Mouse (Mus musculus): Measurements from ENCODE around the gene Smarcd1. TPM values are rescaled to one million over a fixed set of nuclear protein-coding genes. Genes with fewer than 3 reads are reported as not detected.

Smarcd1 gene
- polyA plus RNA-seq, 1 experiment, result 24.7 TPM

GRCm38 (mm10) chr15:99712666-99713559, 11.0 kb downstream of the Smarcd1 start:
- peaks cover 30% of the 10 kb centered on the region for H3K36me3 ChIP-seq (ENCODE audit: control insufficient read depth, insufficient read depth, low read length)
- H3K27me3 ChIP-seq (ENCODE audit: control insufficient read depth, insufficient read depth, low read length), result no peaks in the 10 kb centered on the region
- DNase-seq (ENCODE audit: low read depth in 1 of 2, low spot score in 2 of 2), result no peak
- no peak overlapping the region for H3K4me3 ChIP-seq (ENCODE audit: extremely low read depth, insufficient read depth, insufficient read length)
- TF ChIP-seq POLR2A (IDR thresholded peaks at IDR 0.05; ENCODE audit: low read depth, low read length) (no peak), CTCF (IDR thresholded peaks at IDR 0.05; ENCODE audit: extremely low read depth, insufficient read depth, insufficient read length, insufficient replicate concordance) (no peak)
- WGBS, result 91% methylated on average over 13 of the region's 13 CpGs
- H3K4me1 ChIP-seq (ENCODE audit: control insufficient read depth, insufficient read depth, insufficient read length), result no peaks in the 10 kb centered on the region
- no peak overlapping the region for H3K27ac ChIP-seq (ENCODE audit: insufficient read depth, low read length)

GRCm38 (mm10) chr15:99713569-99713968, 11.6 kb downstream of the Smarcd1 start:
- DNase-seq (ENCODE audit: low read depth in 1 of 2, low spot score in 2 of 2), result no peak
- H3K4me3 ChIP-seq (ENCODE audit: extremely low read depth, insufficient read depth, insufficient read length), result no peak overlapping the region
- H3K36me3 ChIP-seq (ENCODE audit: control insufficient read depth, insufficient read depth, low read length), result peaks cover 27% of the 10 kb centered on the region
- no peak for TF ChIP-seq POLR2A (IDR thresholded peaks at IDR 0.05; ENCODE audit: low read depth, low read length)
- no peak for TF ChIP-seq CTCF (IDR thresholded peaks at IDR 0.05; ENCODE audit: extremely low read depth, insufficient read depth, insufficient read length, insufficient replicate concordance)
- H3K4me1 ChIP-seq (ENCODE audit: control insufficient read depth, insufficient read depth, insufficient read length), result no peaks in the 10 kb centered on the region
- no peak overlapping the region for H3K27ac ChIP-seq (ENCODE audit: insufficient read depth, low read length)
- 95% methylated on average over 3 of the region's 3 CpGs for WGBS
- H3K27me3 ChIP-seq (ENCODE audit: control insufficient read depth, insufficient read depth, low read length), result no peaks in the 10 kb centered on the region

- 66% methylated on average over 4 of the region's 4 CpGs for WGBS
- TF ChIP-seq POLR2A (IDR thresholded peaks at IDR 0.05; ENCODE audit: low read depth, low read length), result no peak
- no peak for TF ChIP-seq CTCF (IDR thresholded peaks at IDR 0.05; ENCODE audit: extremely low read depth, insufficient read depth, insufficient read length, insufficient replicate concordance)
- Histone ChIP-seq H3K4me3 (ENCODE audit: extremely low read depth, insufficient read depth, insufficient read length) (no peak overlapping the region), H3K27ac (ENCODE audit: insufficient read depth, low read length) (no peak overlapping the region), H3K4me1 (ENCODE audit: control insufficient read depth, insufficient read depth, insufficient read length) (no peaks in the 10 kb centered on the region), H3K36me3 (ENCODE audit: control insufficient read depth, insufficient read depth, low read length) (peaks cover 23% of the 10 kb centered on the region), H3K27me3 (ENCODE audit: control insufficient read depth, insufficient read depth, low read length) (no peaks in the 10 kb centered on the region)
- DNase-seq (ENCODE audit: low read depth in 1 of 2, low spot score in 2 of 2), result no peak
Measured at GRCm38 (mm10) chr15:99714206-99714605, 12.3 kb downstream of the Smarcd1 start.

- no peaks in the 10 kb centered on the region for H3K4me1 ChIP-seq (ENCODE audit: control insufficient read depth, insufficient read depth, insufficient read length)
- H3K36me3 ChIP-seq (ENCODE audit: control insufficient read depth, insufficient read depth, low read length), result peaks cover 19% of the 10 kb centered on the region
- 68% methylated on average over 7 of the region's 7 CpGs for WGBS
- no peaks in the 10 kb centered on the region for H3K27me3 ChIP-seq (ENCODE audit: control insufficient read depth, insufficient read depth, low read length)
- no peak for TF ChIP-seq POLR2A (IDR thresholded peaks at IDR 0.05; ENCODE audit: low read depth, low read length)
- TF ChIP-seq CTCF (IDR thresholded peaks at IDR 0.05; ENCODE audit: extremely low read depth, insufficient read depth, insufficient read length, insufficient replicate concordance), result peak; percentile 78; the same call in 1 of the 2 replicates
- peak in 1 of 2 experiments; percentile 65 for DNase-seq (ENCODE audit: low read depth in 1 of 2, low spot score in 2 of 2)
- no peak overlapping the region for H3K27ac ChIP-seq (ENCODE audit: insufficient read depth, low read length)
- no peak overlapping the region for H3K4me3 ChIP-seq (ENCODE audit: extremely low read depth, insufficient read depth, insufficient read length)
Measured at GRCm38 (mm10) chr15:99714858-99715257, 12.9 kb downstream of the Smarcd1 start.

- no peak overlapping the region for H3K27ac ChIP-seq (ENCODE audit: insufficient read depth, low read length)
- H3K4me3 ChIP-seq (ENCODE audit: extremely low read depth, insufficient read depth, insufficient read length), result no peak overlapping the region
- no peak for DNase-seq (ENCODE audit: low read depth in 1 of 2, low spot score in 2 of 2)
- H3K4me1 ChIP-seq (ENCODE audit: control insufficient read depth, insufficient read depth, insufficient read length), result no peaks in the 10 kb centered on the region
- 76% methylated on average over 13 of the region's 13 CpGs for whole genome bisulfite sequencing
- H3K27me3 ChIP-seq (ENCODE audit: control insufficient read depth, insufficient read depth, low read length), result no peaks in the 10 kb centered on the region
- TF ChIP-seq POLR2A (IDR thresholded peaks at IDR 0.05; ENCODE audit: low read depth, low read length), result no peak
- no peak for TF ChIP-seq CTCF (IDR thresholded peaks at IDR 0.05; ENCODE audit: extremely low read depth, insufficient read depth, insufficient read length, insufficient replicate concordance)
- peaks cover 16% of the 10 kb centered on the region for H3K36me3 ChIP-seq (ENCODE audit: control insufficient read depth, insufficient read depth, low read length)
Measured at GRCm38 (mm10) chr15:99715361-99715865, 13.5 kb downstream of the Smarcd1 start.

GRCm38 (mm10) chr15:99715982-99716746, 14.2 kb downstream of the Smarcd1 start:
- Histone ChIP-seq H3K4me1 (ENCODE audit: control insufficient read depth, insufficient read depth, insufficient read length) (no peaks in the 10 kb centered on the region), H3K36me3 (ENCODE audit: control insufficient read depth, insufficient read depth, low read length) (peaks cover 11% of the 10 kb centered on the region), H3K4me3 (ENCODE audit: extremely low read depth, insufficient read depth, insufficient read length) (no peak overlapping the region), H3K27me3 (ENCODE audit: control insufficient read depth, insufficient read depth, low read length) (no peaks in the 10 kb centered on the region), H3K27ac (ENCODE audit: insufficient read depth, low read length) (no peak overlapping the region)
- 82% methylated on average over 11 of the region's 11 CpGs for WGBS
- DNase-seq (ENCODE audit: low read depth in 1 of 2, low spot score in 2 of 2), result no peak
- TF ChIP-seq POLR2A (IDR thresholded peaks at IDR 0.05; ENCODE audit: low read depth, low read length) (no peak), CTCF (IDR thresholded peaks at IDR 0.05; ENCODE audit: extremely low read depth, insufficient read depth, insufficient read length, insufficient replicate concordance) (no peak)

Data from spleen, adult 2 months (tissue).